Mouse (Mus musculus) hindbrain, embryonic 10.5 days (tissue): ENCODE measurements around the gene Ubr7. TPM values are rescaled to one million over a fixed set of nuclear protein-coding genes. Genes with fewer than 3 reads are reported as not detected.

Source experiments
- DNase-seq: peaks from one replicate; pipeline ENCODE4 v3.0.0-alpha.2; 2017; ENCODE audit warnings: low spot score
- H3K27ac ChIP-seq: fragments of 300-500 bp; sonication (generic); 2 replicates; pipeline ENCODE4 v1.5.1; 2016; ENCODE audit warnings: mild to moderate bottlenecking, moderate library complexity
- H3K27me3 ChIP-seq: fragments of 300-500 bp; sonication (generic); 2 replicates; pipeline ENCODE4 v1.6.1; 2016; ENCODE audit warnings: mild to moderate bottlenecking; ENCODE audit not compliant: poor library complexity, insufficient read depth, severe bottlenecking
- H3K36me3 ChIP-seq: fragments of 300-500 bp; sonication (generic); 2 replicates; pipeline ENCODE4 v1.6.1; 2016; ENCODE audit warnings: mild to moderate bottlenecking, moderate library complexity
- H3K4me1 ChIP-seq: fragments of 300-500 bp; sonication (generic); replicated peaks from 2 replicates; pipeline ENCODE4 v1.6.1; 2016; ENCODE audit warnings: mild to moderate bottlenecking
- H3K4me3 ChIP-seq: fragments of 300-500 bp; sonication (generic); 2 replicates; pipeline ENCODE4 v1.5.1; 2016; ENCODE audit warnings: mild to moderate bottlenecking, moderate library complexity
- H3K9me3 ChIP-seq: fragments of 300-500 bp; sonication (generic); 2 replicates; pipeline ENCODE4 v1.6.1; 2016; ENCODE audit warnings: mild to moderate bottlenecking, moderate library complexity
- WGBS: fragments of 180-500 bp; shearing (Covaris S2); methylation state at CpG from one replicate; pipeline ENCODE4 v1.1.7; 2016; 5-methylcytosine and 5-hydroxymethylcytosine counted together
- polyA plus RNA-seq: library from polyadenylated mRNA; unstranded; fragments of >200 nt; fragmentation: Nextera tagmentation; extraction: Ambion mirVana; gene quantifications from 2 replicates; pipeline ENCODE4 v1.2.1, GENCODE M21; 2016

The Ubr7 gene
- polyA plus RNA-seq, 1 experiment from 2014 or later = 52.3 TPM

- H3K27me3 ChIP-seq = no peaks in the 10 kb centered on the region
- H3K27ac ChIP-seq = no peak overlapping the region
- 89% methylated on average over 19 of the region's 19 CpGs for WGBS
- no peaks in the 10 kb centered on the region for H3K9me3 ChIP-seq
- H3K4me3 ChIP-seq = no peak overlapping the region
- DNase-seq = no peak
- no peaks in the 10 kb centered on the region for H3K4me1 ChIP-seq
- peaks cover 82% of the 10 kb centered on the region for H3K36me3 ChIP-seq
Observed at GRCm38 (mm10) chr12:102784899-102785592, 27.3 kb downstream of the Ubr7 start.

GRCm38 (mm10) chr12:102785593-102785985 lies 27.8 kb downstream of the Ubr7 start:
- Histone ChIP-seq H3K9me3 (no peaks in the 10 kb centered on the region), H3K27ac (no peak overlapping the region), H3K4me1 (no peaks in the 10 kb centered on the region), H3K36me3 (peaks cover 88% of the 10 kb centered on the region), H3K4me3 (no peak overlapping the region), H3K27me3 (no peaks in the 10 kb centered on the region)
- no peak for DNase-seq
- 81% methylated on average over 5 of the region's 5 CpGs for whole genome bisulfite sequencing

GRCm38 (mm10) chr12:102787927-102788326 lies 30.2 kb downstream of the Ubr7 start:
- H3K27ac ChIP-seq = no peak overlapping the region
- WGBS = 90% methylated on average over 7 of the region's 7 CpGs
- no peaks in the 10 kb centered on the region for H3K4me1 ChIP-seq
- H3K4me3 ChIP-seq = no peak overlapping the region
- DNase-seq = no peak
- no peaks in the 10 kb centered on the region for H3K9me3 ChIP-seq
- H3K27me3 ChIP-seq = no peaks in the 10 kb centered on the region
- peaks cover 97% of the 10 kb centered on the region for H3K36me3 ChIP-seq

- H3K4me3 ChIP-seq = no peak overlapping the region
- WGBS = 95% methylated on average over 2 of the region's 2 CpGs
- peaks cover 56% of the 10 kb centered on the region for H3K36me3 ChIP-seq
- H3K9me3 ChIP-seq = no peaks in the 10 kb centered on the region
- no peak for DNase-seq
- no peak overlapping the region for H3K27ac ChIP-seq
- H3K27me3 ChIP-seq = no peaks in the 10 kb centered on the region
- H3K4me1 ChIP-seq = no peaks in the 10 kb centered on the region
Observed at GRCm38 (mm10) chr12:102799528-102799927, 41.8 kb downstream of the Ubr7 start.

- H3K27me3 ChIP-seq = no peaks in the 10 kb centered on the region
- no peak overlapping the region for H3K27ac ChIP-seq
- no peak for DNase-seq
- no peak overlapping the region for H3K4me3 ChIP-seq
- H3K4me1 ChIP-seq = peaks cover 6% of the 10 kb centered on the region; the same call in 1 of the 2 replicates
- no peaks in the 10 kb centered on the region for H3K9me3 ChIP-seq
- 88% methylated on average over 1 of the region's 1 CpGs for WGBS
- H3K36me3 ChIP-seq = peaks cover 41% of the 10 kb centered on the region
Observed at GRCm38 (mm10) chr12:102814858-102815257, 57.1 kb downstream of the Ubr7 start.

- H3K4me3 ChIP-seq = no peak overlapping the region
- H3K27me3 ChIP-seq = no peaks in the 10 kb centered on the region
- peaks cover 15% of the 10 kb centered on the region for H3K36me3 ChIP-seq
- H3K27ac ChIP-seq = no peak overlapping the region
- no peaks in the 10 kb centered on the region for H3K4me1 ChIP-seq
- H3K9me3 ChIP-seq = no peaks in the 10 kb centered on the region
- no peak for DNase-seq
- 98% methylated on average over 1 of the region's 1 CpGs for WGBS
Observed at GRCm38 (mm10) chr12:102826399-102826798, 68.6 kb downstream of the Ubr7 start.

- Histone ChIP-seq H3K4me3 (no peak overlapping the region), H3K27me3 (no peaks in the 10 kb centered on the region), H3K27ac (no peak overlapping the region), H3K4me1 (no peaks in the 10 kb centered on the region), H3K9me3 (no peaks in the 10 kb centered on the region), H3K36me3 (peaks cover 15% of the 10 kb centered on the region)
- no peak for DNase-seq
- 91% methylated on average over 1 of the region's 1 CpGs for WGBS
Observed at GRCm38 (mm10) chr12:102827119-102827518, 69.4 kb downstream of the Ubr7 start.

Other genes with a start within 250 kb of the Ubr7 start
- 15.6 and 30.1 TPM in 2 replicates for gene Chga, start 203.0 kb upstream of the Ubr7 start, polyA plus RNA-seq
- gene Itpk1, start 53.0 kb upstream of the Ubr7 start, polyA plus RNA-seq = 20.5 and 29.2 TPM in 2 replicates
- 34.4 and 37.9 TPM in 2 replicates for gene Moap1, start 14.3 kb upstream of the Ubr7 start, polyA plus RNA-seq
- gene Tmem251, start 14.2 kb upstream of the Ubr7 start, polyA plus RNA-seq = 11.1 and 11.5 TPM in 2 replicates
- not detected in 2 replicates for gene Gm28051, start 202 bp upstream of the Ubr7 start, polyA plus RNA-seq
- 44.7 and 49.0 TPM in 2 replicates for gene Gon7, start 164 bp upstream of the Ubr7 start, polyA plus RNA-seq
- gene Gm20604, start 705 bp downstream of the Ubr7 start, polyA plus RNA-seq = 29.0 and 29.8 TPM in 2 replicates
- gene Btbd7, start 120.5 kb downstream of the Ubr7 start, polyA plus RNA-seq = 15.9 TPM in 2 replicates
- gene Cox8c, start 141.3 kb downstream of the Ubr7 start, polyA plus RNA-seq = not detected in 2 replicates
- 1.0 and 1.6 TPM in 2 replicates for gene Unc79, start 190.9 kb downstream of the Ubr7 start, polyA plus RNA-seq